Mouse (Mus musculus): ENCODE data around the gene Tex30.

DNA sequence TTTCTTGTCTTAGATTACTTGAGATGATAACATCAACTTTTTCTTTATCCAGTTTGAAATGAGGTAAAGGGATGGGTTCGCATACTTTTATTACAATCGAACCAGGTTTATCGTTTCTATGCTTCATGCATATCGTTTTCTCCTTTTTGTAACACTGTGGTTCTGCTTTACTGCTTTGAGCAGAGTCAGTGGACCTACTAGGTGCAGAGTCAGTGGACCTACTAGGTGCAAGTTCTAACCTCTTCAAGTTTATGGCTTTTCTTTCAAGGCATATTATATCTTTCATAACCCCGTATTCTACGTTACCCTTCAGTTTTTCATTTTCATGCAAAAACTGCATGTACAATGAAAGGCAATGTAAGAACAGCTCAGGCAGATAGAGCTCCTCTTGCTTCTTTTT lies 38.8 kb downstream of the Tex30 start:
- TF ChIP-seq CTCF (IDR thresholded peaks at IDR 0.05; ENCODE audit: borderline replicate concordance, insufficient read depth, low read depth, low read length), result no peak
- TF ChIP-seq POLR2A (IDR thresholded peaks at IDR 0.05; ENCODE audit: borderline replicate concordance, insufficient read depth, low read length), result no peak
